Mouse (Mus musculus): ENCODE data around the gene Zfp839.
"Not testable (repeated sequence)": the region's sequence is repeated elsewhere in the genome, so short reads cannot be mapped to it uniquely, and the experiment has no call there.

Zfp839 gene

DNA sequence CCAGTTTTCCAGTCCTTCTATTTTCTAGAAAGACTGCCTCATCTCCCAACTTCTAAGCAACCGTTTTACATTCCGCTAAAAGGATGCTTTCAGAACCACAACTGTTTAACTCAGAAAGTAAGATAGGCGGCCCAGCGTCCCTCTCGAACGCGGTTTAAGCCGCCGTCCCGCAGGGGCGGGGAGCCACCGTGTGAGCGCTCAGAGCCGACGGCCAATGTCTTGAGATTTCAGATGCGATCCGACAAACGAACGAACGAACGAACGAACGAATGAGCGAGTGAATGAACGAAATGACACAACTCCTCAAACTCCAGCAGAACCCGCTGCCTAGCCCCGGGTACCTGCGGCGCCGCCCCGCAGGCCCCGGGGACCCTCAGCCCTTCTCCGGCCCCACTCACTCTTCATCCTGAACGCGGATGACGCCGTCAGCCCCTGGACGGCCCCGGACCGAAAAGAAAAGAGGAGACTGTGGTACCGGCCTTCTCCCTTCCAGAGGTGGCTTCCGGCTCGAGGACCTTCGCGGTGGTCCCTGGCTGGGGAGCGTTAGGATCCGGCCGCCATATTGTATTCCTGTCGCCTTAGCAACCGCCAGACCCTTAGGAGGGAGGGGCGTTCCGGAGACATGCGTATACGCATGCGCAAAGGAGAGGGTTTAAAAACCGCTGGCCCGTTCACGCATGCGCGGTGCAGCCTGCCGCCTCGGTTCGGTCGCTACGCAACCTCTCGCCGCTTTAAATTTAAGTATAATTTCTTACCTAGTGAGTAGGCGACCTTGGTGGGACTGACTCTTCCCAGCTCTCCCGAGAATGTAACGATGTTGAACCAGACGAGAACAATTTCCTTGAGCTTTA lies 9.5 kb upstream of the Zfp839 start, which contains the start of gene Mok:
TSS of gene Mok (minus strand) at position 592 of the 851 bp plus-strand sequence.
- DNase-seq (ENCODE audit: low read depth): peak; percentile 96

DNA sequence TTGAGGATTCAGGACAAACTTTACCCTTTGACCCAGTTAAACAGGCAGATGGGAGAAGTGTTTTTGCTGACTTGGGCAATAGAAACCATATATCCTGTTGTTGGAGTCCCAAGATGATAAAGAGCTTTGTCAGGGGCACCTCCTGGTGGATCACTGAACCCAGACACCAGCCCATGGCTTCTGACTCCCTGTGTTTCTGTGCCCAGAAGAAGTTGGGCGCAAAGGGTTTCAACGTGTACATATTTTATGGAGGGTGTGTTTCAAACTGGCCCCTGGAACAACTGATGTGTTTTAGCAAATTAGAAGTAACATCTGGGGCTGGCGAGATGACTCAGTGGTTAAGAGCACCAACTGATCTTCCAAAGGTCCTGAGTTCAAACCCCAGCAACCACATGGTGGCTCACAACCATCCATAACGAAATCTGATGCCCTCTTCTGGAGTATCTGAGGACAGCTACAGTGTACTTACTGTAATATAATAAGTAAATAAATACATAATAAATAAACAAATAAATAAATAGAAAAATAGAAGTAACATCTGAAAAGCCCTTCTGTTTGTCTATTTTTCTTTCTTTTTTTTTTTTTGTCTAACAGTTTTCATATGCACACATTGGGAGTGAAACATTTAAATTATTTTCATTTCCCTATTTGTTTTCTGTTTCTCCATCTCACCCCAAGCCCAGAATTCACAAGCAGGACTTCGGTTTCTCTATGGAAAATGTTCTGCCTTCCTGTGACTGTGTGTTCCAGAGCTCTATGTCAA lies 8.1 kb upstream of the Zfp839 start:
- peak; percentile 57 for DNase-seq (ENCODE audit: low read depth)

DNA sequence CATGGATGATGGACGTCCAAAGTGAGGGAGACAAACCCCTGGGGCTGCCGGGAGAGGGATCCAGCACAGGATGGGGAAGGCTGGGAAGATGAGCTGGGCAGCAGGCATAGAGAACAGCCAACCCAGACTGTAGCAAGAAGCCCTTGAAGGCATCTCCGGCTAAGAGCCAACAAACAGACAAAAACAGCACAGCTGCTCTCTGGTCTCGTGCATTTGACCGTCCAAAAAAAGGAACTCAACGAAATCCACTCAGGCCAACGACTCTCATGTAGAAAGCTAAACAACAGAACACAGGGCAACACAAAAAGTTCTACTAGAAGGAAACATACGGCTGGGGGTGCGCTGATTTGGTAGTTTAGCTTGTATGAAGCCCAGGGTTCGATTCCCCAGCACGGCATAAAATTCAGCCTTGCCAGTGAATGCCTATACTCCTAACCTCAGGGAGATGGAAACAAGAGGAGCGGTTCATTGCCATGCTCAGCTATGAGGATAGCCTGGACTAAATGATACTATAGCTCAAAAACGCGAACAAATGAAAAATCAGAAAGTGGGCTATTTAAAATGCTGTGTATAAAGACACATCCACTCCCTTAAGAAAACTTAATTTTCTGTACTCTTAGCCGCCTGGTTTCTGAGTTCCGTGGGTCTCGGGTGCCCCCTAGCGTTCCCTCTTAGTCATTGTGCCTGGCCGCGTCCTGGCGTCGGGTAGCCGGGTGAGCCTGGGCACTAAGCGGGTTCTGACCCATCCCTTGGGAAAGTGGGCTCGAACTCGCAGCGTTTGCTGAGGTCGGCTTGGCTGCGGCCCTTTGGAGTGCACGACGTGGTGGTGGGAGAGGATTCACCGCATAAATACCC lies 6.6 kb upstream of the Zfp839 start:
- peak; percentile 92 for DNase-seq (ENCODE audit: low read depth)

DNA sequence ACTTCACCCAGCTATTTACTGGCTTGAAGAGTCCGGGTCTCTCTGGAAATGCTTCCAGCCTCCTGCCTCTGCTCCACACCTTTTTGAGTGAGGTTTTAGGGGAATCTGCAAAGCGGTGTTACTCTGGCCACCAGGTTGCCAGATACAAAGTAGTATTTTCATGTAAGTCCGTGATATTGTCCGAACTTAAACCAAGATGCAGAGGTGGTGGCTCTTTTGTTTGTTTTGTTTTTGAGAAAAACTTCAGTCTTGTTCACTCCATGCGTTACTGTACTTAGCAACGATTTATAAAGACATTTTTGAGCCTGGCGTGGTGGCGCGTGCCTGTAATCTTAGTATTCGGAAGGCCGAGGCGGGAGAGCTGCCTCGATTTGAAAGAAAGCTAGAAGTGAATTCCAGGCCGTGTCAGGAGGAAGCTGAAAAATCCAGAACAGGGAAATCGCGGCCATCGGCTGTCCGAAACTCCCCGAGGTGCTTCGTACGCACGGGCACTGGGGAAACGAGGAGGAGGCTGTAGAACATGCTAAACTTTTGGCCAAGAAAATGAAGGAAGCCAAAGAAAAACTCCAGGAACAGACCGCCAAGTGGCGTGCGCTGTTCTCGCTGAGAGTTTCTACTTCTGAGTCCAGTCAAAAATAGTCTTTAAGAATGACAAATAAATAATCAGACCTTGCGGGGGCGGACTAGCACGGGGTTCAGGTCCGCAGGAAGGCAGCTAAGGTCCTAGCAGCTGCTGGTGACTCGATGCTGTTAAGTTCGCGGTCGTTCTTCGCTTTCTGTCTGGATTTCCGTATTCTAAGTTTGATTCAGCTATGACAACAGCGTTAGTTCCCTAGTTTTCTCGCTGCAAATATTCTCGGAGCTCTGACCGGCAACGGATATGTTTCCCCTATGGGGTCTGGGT lies 5.6 kb upstream of the Zfp839 start:
- peak; percentile 75 for DNase-seq (ENCODE audit: low read depth)

DNA sequence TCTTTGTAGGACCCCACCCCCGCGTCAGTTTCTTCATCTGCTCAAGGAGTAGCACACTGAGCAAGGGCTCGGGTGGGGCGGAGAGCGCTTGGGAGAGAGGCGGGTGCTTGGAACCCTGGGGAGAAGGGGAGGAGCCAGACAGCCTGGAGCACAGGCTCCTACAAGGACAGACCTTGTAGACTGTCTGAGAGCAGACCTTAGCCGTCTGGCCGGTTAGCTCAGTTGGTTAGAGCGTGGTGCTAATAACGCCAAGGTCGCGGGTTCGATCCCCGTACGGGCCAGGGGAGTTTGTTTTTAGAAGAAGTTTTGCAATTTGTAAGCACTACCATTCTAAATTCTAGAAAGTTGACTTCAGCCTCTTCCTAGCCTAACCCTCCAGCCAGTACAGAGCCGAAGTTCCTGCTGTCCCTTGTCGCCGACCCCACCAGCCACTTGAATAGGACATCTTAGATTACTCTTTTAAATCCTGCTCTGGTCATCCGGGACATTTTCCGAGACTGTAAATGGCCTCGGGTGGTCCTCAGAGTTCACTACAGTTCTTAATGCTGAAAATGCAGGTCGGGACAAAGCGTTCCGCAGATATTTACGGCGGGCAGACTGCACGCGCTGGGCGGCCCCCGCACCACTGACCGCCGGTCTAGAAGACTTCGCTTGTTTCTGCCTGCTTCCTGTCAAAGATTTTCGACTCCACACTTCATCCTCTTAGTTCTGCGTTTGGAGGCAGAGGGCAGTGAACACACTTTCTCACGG lies 4.7 kb upstream of the Zfp839 start:
- peak; percentile 97 for DNase-seq (ENCODE audit: low read depth)

DNA sequence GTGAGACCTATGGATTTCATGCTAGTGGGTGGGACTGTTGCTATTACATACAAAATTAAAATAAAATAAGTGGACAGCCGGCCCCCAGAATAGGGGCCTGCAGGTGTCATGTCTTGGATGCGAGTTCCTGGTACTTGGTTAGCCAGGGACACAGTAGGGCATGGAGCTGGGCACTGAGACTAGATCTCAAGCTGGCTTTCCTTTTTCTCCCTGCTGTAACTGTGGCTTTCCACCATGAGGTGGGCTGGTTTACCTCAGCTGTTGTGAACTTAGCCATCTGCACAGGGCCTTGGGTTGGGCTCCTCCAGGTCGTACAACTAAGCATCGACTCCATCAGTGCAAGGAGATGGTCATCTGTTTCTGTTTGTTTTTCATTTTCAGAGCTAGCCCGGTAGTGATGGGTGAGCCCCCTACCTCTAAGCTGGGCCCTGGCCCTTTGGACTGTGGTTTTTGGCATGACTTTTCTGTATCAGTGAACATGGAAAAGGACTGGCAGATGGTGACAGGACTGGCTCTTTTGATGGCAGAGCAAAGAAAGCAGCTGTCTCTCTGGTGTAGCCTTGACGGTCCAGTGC lies 3.8 kb upstream of the Zfp839 start:
- DNase-seq (ENCODE audit: low read depth): no peak

DNA sequence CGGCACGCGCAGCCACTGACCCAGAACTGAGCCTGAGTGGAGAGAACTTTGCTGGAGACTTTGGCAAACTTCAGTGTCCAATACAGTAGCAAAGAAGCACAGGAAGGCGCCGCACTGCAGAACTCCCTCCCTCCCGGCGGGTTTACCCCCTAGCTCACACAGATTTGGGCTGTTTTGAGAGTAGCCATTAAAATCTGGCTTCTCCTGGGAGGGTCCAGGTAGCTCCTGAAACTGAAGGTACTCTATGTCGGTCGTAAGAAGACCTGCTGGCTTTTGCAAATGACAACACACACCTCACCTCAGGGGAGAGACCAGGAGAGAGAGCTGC lies 840 bp downstream of the Zfp839 start:
- DNase-seq (ENCODE audit: low read depth): no peak

DNA sequence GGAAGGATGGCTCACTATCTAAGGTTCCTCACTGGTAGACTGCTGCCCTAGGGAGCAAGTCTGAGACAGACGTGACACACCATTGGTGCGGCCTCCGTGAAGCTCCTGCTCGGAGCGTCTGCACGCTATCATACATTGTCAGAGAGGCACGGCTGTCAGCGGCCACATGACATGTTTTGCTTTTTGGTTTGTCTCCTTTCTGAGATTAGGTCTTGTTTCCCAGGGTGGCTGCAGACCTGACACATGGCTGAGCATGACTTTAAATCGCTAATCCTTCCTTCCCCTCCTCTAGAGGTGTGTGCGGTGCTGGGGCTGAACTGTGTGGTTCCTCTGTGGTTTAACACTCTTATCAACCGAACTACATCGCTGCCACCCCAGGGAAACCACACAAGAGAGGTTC lies 1.4 kb downstream of the Zfp839 start:
- DNase-seq (ENCODE audit: low read depth): no peak

DNA sequence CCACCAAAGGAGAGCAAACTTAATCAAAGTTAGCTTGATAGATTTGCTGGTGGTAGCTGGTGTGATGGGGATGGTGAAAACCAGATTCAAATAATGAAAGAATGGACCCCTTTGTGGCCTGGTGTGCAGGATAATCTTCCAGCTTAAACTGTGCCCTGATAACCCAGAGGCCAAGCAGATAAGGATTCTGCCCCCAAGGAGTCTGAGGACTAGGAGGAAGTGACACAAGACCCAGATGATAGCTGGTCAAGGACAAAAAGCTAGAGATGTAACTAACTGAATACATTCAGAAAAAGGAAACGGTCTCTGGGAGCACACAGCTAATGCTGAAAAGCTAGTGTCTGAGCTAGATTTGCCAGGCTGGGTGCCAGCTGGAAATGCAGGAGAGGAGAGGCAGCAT lies 1.9 kb downstream of the Zfp839 start:
- no peak for DNase-seq (ENCODE audit: low read depth)

DNA sequence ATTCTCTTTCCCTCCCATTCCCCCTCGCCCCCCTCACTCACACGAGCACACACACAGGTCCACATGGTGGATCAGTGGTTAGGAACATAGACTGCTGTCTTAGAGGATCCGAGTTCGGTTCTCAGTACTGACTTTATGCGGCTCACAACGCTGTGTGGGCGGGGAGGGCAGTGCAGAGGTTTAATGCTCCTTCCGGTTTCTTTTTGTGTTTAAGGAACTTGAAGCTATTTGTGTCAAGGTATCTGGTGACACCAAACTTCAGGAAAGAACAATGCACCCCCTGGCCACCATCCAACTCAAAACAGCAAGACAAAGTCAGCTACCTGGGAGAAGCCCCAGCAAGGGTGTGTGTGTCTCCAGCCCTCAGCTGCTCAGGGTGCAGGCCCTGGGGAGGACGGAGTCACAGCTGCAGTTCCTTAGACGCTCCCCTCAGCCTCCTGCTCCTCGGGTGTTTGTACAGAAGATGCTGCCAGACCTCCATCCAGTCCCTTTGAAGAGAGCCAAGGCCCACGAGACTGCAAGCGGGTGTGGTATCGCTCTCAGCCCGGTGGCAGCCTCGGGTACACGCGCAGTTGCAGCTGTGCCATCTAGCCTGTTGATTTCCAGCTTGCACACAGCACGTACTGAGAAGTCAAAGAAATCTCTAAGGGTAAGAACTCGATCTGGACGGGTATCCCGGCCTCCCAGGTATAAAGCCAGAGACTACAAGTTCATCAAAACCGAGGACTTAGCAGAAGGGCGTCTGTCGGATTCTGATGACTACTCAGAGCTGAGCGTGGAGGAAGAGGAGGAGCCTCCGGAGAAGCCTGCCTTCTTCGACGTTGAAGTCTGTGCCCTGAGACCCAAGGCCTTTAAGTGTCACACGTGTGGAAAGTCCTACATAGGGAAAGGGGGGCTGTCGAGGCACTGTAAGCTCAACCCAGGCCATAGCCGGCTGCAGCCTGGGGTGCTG lies 5.0 kb downstream of the Zfp839 start:
- DNase-seq (ENCODE audit: low read depth): no peak

DNA sequence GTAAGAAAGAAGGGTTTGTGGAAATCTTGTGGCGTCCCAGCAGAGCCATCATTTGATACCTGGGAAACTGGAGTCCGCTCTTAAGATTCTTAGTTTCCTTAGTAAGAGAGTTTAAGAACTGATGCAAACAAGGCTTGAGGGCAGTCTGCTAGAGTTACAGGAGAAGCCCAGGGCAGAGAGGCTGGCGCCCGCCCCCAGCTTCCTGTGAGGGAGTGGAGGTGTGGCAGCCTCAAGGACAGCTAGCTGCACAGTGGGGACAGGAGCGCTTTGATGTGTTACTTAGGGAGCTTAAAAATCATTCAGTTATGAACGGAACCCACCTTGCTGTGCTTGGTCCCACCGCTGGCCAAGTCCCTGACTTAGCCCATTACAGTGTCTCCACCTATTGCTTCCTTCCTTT lies 7.1 kb downstream of the Zfp839 start:
- DNase-seq (ENCODE audit: low read depth): no peak

DNA sequence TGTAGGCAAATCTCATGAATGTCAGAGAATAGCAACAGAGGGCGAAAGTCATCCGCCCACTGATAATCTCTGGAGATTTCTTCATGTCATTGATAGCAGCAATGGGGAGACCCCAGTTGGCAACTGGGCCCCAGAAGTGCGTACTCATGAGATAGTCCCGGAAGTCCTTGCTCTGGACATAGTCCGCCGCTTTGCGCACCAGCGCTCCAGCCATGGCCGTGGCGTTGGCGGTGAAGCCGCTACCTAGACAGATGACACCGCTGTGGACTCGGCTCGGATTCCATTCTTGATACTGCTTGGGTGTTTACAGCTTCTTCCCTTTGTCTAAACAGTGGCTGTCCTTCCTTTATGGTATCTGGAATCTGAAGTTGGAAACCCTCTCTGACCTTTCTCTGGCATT lies 8.6 kb downstream of the Zfp839 start:
- DNase-seq (ENCODE audit: low read depth): not testable (repeated sequence)

DNA sequence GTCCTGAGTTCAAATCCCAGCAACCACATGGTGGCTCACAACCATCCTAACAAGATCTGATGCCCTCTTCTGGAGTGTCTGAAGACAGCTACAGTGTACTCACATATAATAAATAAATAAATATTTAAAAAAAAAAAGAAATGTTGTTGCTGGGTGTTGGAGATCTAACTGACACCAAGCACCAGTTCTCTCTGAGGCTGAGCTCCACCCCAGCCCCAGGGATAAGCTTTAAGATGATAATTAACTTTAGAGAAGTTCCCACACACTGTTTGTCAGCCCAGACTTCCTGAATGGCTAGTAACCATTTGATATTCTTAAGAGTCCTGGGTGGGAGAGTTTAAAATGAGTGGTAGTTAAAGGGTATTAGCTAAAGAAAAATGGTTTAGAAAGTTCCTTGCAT lies 10.2 kb downstream of the Zfp839 start:
- no peak for DNase-seq (ENCODE audit: low read depth)

DNA sequence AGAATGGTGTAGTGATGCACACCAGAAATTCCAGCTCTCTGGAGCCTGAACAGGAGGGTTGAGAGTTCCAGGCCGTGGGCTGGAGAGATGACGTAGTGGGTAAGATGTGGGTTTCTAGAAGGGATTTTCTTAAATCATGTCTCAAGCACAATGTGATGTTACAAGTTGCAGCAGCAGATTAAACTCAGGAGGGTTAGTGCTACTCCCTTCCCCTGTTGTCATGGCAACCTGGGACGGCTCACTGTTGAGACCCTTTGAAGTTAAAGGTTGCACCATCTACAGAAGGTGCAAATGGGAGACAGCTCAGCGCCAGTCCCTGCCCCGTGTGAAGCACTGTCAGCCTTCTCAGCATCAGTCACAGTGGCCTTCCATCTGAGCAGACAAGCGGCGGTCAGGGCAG lies 11.2 kb downstream of the Zfp839 start:
- no peak for DNase-seq (ENCODE audit: low read depth)

DNA sequence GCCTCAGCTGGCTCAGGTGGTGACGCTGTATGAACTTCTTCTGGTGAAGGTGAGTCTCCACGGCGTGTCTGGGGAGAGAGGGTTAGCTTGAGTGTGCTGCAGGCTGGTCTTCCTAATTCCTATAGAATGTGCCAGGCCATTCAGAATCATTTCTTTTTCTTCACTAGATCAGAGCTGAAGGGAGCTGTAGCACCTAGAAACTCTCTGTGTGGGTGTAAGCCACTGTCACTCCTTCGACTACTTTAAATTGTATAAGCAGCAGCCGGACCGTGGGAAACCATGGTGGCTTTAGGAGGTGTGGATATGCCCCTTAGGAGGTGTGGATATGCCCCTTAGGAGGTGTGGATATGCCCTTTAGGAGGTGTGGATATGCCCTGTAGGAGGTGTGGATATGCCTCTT lies 14.0 kb downstream of the Zfp839 start:
- no peak for DNase-seq (ENCODE audit: low read depth)

DNA sequence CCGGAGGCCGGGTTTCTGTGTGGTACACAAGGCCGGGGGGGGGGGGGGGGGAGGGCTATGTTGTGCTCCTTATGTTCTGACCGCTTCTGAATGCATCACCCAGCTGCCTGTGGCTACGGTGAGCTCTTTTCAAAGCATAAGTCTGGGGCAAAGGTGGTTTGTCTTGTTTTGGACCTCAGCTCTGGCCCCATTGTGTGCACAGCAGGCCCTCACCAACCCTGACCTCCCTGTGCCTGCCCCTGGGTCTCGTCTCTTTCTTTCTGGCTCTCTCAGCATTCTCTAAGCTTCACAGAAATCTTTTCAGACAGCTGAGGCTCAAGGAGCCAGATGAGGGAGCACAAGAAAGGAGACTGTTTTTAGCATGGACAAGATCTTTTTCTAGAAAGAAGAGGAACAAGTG lies 15.5 kb downstream of the Zfp839 start:
- DNase-seq (ENCODE audit: low read depth): no peak

DNA sequence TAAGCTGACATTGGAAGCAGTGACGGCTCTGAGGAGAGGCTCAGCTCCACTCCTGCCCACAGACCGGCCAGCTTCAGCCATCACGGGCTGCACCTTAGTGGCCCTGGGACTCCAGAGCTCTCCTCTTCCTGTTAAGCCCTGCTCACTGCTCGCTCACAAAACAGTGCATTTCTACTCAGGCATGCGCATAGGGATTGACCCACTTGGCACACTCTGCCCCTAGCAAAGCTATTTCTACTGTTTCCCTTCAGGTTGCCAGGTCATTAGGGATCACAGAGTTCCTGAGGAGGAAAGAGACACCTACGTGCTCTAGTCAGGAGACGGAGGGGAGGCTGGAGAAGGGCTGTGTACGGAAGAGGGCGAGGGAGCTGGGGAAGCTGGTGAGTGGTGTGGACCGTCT lies 15.9 kb downstream of the Zfp839 start:
- DNase-seq (ENCODE audit: low read depth): no peak

DNA sequence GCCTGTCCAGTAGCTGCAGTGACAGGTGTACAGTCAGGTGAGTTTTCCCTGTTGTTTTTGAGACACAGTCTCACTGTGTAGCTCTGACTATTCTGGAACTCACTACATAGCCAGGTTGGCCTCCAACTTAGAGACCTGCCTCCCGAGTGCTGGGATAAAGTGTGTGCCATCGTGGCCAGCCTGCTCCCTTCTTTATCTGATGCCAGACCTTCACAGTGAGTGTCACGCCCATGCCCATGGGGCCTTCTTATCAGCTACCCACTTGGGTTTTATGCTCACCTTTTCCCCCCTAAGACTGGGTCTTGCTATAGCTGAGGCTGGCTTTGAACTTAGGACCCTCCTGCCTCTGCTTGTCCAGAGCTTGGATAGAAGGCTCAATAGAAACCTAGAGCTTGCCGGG lies 20.1 kb downstream of the Zfp839 start:
- DNase-seq (ENCODE audit: low read depth): no peak

DNA sequence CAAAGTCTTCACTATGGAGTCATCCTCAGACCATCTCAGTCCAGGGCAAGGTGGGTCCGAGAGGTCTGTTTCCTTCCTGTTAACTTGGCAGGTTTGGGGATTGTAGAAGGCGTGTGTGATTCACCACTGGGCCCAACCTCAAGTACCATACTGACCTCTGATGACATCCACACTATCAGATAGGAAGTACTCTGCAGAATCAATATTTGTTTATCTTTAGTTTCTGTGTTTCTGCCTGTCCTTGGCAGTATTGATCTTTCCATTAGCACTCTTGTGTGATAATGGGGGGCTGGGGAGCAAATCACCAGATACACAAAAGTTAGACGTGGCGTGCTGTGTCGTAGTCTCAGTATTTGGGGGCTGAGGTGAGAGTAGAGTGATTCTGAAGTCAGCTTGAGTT lies 21.2 kb downstream of the Zfp839 start:
- no peak for DNase-seq (ENCODE audit: low read depth)

Measured in NIH3T3 (cell line).